In genomic region chr2:10295908-10296307, GRCm38 (mm10) we compare ENCODE assay signal across 12 mouse cellular contexts.
DNase-seq lines count a peak whose midpoint lies in the region; ATAC-seq and TF ChIP-seq lines count a peak whose summit lies in the region.
"Had no signal": no experiment of that assay in that cellular context is flagged by ENCODE, and none has a peak within 500 bp of the region (broad histone marks: within the 10 kb centered on the region; RNA-seq: fewer than 3 reads in every experiment).

No protein-coding gene starts in this region.

- peak overlapping the region; percentile 29; the same call in 1 of the 2 replicates for H3K4me3 ChIP-seq in heart, embryonic 10.5 days
- H3K4me3 ChIP-seq in liver, postnatal 0 days (ENCODE audit: low read depth, low read length): no peak overlapping the region
- H3K4me3 ChIP-seq in embryonic facial prominence, embryonic 10.5 days: peak overlapping the region; percentile 43
- no peak overlapping the region for H3K4me3 ChIP-seq in limb, embryonic 15.5 days

- WGBS in heart, embryonic 10.5 days: 7% methylated on average over 11 of the region's 11 CpGs
- 15% methylated on average over 11 of the region's 11 CpGs for WGBS in liver, postnatal 0 days (ENCODE audit: insufficient replicate concordance)
- WGBS in embryonic facial prominence, embryonic 10.5 days: 9% methylated on average over 11 of the region's 11 CpGs
- 3% methylated on average over 11 of the region's 11 CpGs for WGBS in limb, embryonic 15.5 days

- no peaks in the 10 kb centered on the region for H3K36me3 ChIP-seq in heart, embryonic 10.5 days
- H3K36me3 ChIP-seq in liver, postnatal 0 days (replicated peaks; ENCODE audit: insufficient read depth, low read length): no peaks in the 10 kb centered on the region
- no peaks in the 10 kb centered on the region for H3K36me3 ChIP-seq in embryonic facial prominence, embryonic 10.5 days (replicated peaks)
- H3K36me3 ChIP-seq in limb, embryonic 15.5 days: no peaks in the 10 kb centered on the region

- no peaks in the 10 kb centered on the region for H3K9me3 ChIP-seq in heart, embryonic 10.5 days
- no peaks in the 10 kb centered on the region for H3K9me3 ChIP-seq in liver, postnatal 0 days (ENCODE audit: low read length)
- no peaks in the 10 kb centered on the region for H3K9me3 ChIP-seq in embryonic facial prominence, embryonic 10.5 days
- no peaks in the 10 kb centered on the region for H3K9me3 ChIP-seq in limb, embryonic 15.5 days

- no peak for TF ChIP-seq CTCF in liver, postnatal 0 days (IDR thresholded peaks at IDR 0.05; ENCODE audit: low read depth)

- H3K27me3 ChIP-seq in heart, embryonic 10.5 days (ENCODE audit: insufficient read depth, poor library complexity, severe bottlenecking): peaks cover 3% of the 10 kb centered on the region
- H3K27me3 ChIP-seq in liver, postnatal 0 days (ENCODE audit: insufficient read depth, low read length): no peaks in the 10 kb centered on the region
- H3K27me3 ChIP-seq in embryonic facial prominence, embryonic 10.5 days (replicated peaks; ENCODE audit: low read depth, poor library complexity, severe bottlenecking): peaks cover 25% of the 10 kb centered on the region
- H3K27me3 ChIP-seq in limb, embryonic 15.5 days: peaks cover 9% of the 10 kb centered on the region; the same call in 1 of the 2 replicates

- H3K4me1 ChIP-seq in heart, embryonic 10.5 days: peaks cover 8% of the 10 kb centered on the region; the same call in 1 of the 2 replicates
- no peaks in the 10 kb centered on the region; the same call in 1 of the 2 replicates for H3K4me1 ChIP-seq in liver, postnatal 0 days (ENCODE audit: insufficient read depth)
- H3K4me1 ChIP-seq in embryonic facial prominence, embryonic 10.5 days: peaks cover 9% of the 10 kb centered on the region
- H3K4me1 ChIP-seq in limb, embryonic 15.5 days: peaks cover 10% of the 10 kb centered on the region

- DNase-seq in heart, embryonic 10.5 days (ENCODE audit: low spot score): no peak
- no peak for DNase-seq in heart, postnatal 36 days
- DNase-seq in liver: peak; percentile 22
- DNase-seq in liver, postnatal 0 days: no peak
- peak; percentile 39 for DNase-seq in embryonic facial prominence, embryonic 10.5 days (ENCODE audit: low spot score)
- no peak for DNase-seq in gastrocnemius, adult 18-20 months (ENCODE audit: low spot score)
- DNase-seq in adrenal gland, postnatal 10 days: no peak
- DNase-seq: cerebellum, adult 11 months; layer of hippocampus, postnatal 36 days had no signal

- TF ChIP-seq EP300 in liver, postnatal 0 days (IDR thresholded peaks at IDR 0.05; ENCODE audit: low read depth): no peak

- no peak for ATAC-seq in liver, postnatal 0 days
- no peak for ATAC-seq in limb, embryonic 15.5 days (ENCODE audit: insufficient number of reproducible peaks, low FRiP score, low TSS enrichment, low read depth)
- ATAC-seq: lung, postnatal 0 days had no signal

- H3K4me2 ChIP-seq in liver, postnatal 0 days (ENCODE audit: low read depth, low read length): no peak overlapping the region
- H3K4me2 ChIP-seq in limb, embryonic 15.5 days: peak overlapping the region; percentile 20

- H3K9ac ChIP-seq in liver, postnatal 0 days (replicated peaks): no peak overlapping the region
- no peak overlapping the region for H3K9ac ChIP-seq in limb, embryonic 15.5 days

- intact Hi-C loops in heart, postnatal 36 days (cut with DNase I): no loop called here

- no peak overlapping the region for H3K27ac ChIP-seq in heart, embryonic 10.5 days
- H3K27ac ChIP-seq in liver, postnatal 0 days (ENCODE audit: low read depth): no peak overlapping the region
- no peak overlapping the region for H3K27ac ChIP-seq in embryonic facial prominence, embryonic 10.5 days (replicated peaks)
- H3K27ac ChIP-seq in limb, embryonic 15.5 days: no peak overlapping the region
- H3K27ac ChIP-seq: kidney, postnatal 0 days had no signal

Comparison
In these comparisons a context has a peak if more than half of its experiments do, and no peak if none do; other contexts are left out.
1. DNase-seq: peak in liver (single experiment) and embryonic facial prominence, embryonic 10.5 days (single experiment); none in heart, embryonic 10.5 days (single experiment), heart, postnatal 36 days (0 of 2), liver, postnatal 0 days (single experiment), gastrocnemius, adult 18-20 months (single experiment) and adrenal gland, postnatal 10 days (single experiment).
2. H3K4me3 ChIP-seq: peak in heart, embryonic 10.5 days (single experiment) and embryonic facial prominence, embryonic 10.5 days (single experiment); none in liver, postnatal 0 days (single experiment) and limb, embryonic 15.5 days (single experiment).